Comparison of ENCODE assay signal across 13 mouse cellular contexts in genomic region chr13:93872591-93872990, GRCm38 (mm10).
"Had no signal": no experiment of that assay in that cellular context is flagged by ENCODE, and none has a peak within 500 bp of the region (broad histone marks: within the 10 kb centered on the region; RNA-seq: fewer than 3 reads in every experiment).

No protein-coding gene starts in this region.

- H3K4me1 ChIP-seq: limb, embryonic 15.5 days; liver, embryonic 12.5 days; midbrain, embryonic 10.5 days; neural tube, embryonic 15.5 days had no signal

- H3K9me3 ChIP-seq: limb, embryonic 15.5 days; liver, embryonic 12.5 days; midbrain, embryonic 10.5 days had no signal

- DNase-seq: kidney, postnatal 14 days; lung, embryonic 14.5 days; lung, postnatal 10 days; lung, postnatal 4 days; midbrain, embryonic 14.5 days; right cerebral cortex, adult 18-20 months; right cerebral cortex, postnatal 25 days; thymus, postnatal 4 days had no signal

- H3K27me3 ChIP-seq: limb, embryonic 15.5 days; liver, embryonic 12.5 days; neural tube, embryonic 15.5 days had no signal

- H3K4me2 ChIP-seq: limb, embryonic 15.5 days; liver, embryonic 12.5 days; lung, embryonic 14.5 days; neural tube, embryonic 15.5 days had no signal

- ATAC-seq: liver, embryonic 12.5 days had no signal

- H3K9ac ChIP-seq: limb, embryonic 15.5 days; liver, embryonic 12.5 days; lung, embryonic 14.5 days; neural tube, embryonic 15.5 days had no signal

- H3K27ac ChIP-seq: limb, embryonic 15.5 days; liver, embryonic 12.5 days; midbrain, embryonic 10.5 days; neural tube, embryonic 15.5 days had no signal

- H3K4me3 ChIP-seq: limb, embryonic 15.5 days; liver, embryonic 12.5 days; midbrain, embryonic 10.5 days; myocyte; neural tube, embryonic 15.5 days had no signal

- H3K36me3 ChIP-seq: limb, embryonic 15.5 days; liver, embryonic 12.5 days; midbrain, embryonic 10.5 days; neural tube, embryonic 15.5 days had no signal
